ENCODE assay signal across 30 mouse cellular contexts in genomic region chr6:52323292-52323691, GRCm38 (mm10). TPM values are rescaled to one million over a fixed set of nuclear protein-coding genes. Genes with fewer than 3 reads are reported as not detected.
DNase-seq lines count a peak whose midpoint lies in the region; ATAC-seq lines count a peak whose summit lies in the region.
"Had no signal": no experiment of that assay in that cellular context is flagged by ENCODE, and none has a peak within 500 bp of the region (broad histone marks: within the 10 kb centered on the region; RNA-seq: fewer than 3 reads in every experiment).

No protein-coding gene starts in this region.

- 1% methylated on average over 10 of the region's 10 CpGs for WGBS in hindbrain, embryonic 14.5 days
- WGBS in hindbrain, embryonic 11.5 days, result 2% methylated on average over 10 of the region's 10 CpGs
- under 1% methylated on average over 10 of the region's 10 CpGs for WGBS in neural tube, embryonic 11.5 days
- 1% methylated on average over 10 of the region's 10 CpGs for WGBS in limb, embryonic 12.5 days

- no peaks in the 10 kb centered on the region for H3K9me3 ChIP-seq in hindbrain, embryonic 14.5 days (ENCODE audit: control insufficient read depth, low read length)
- no peaks in the 10 kb centered on the region for H3K9me3 ChIP-seq in hindbrain, embryonic 11.5 days (ENCODE audit: control insufficient read depth, low read length)
- no peaks in the 10 kb centered on the region for H3K9me3 ChIP-seq in neural tube, embryonic 11.5 days (ENCODE audit: control insufficient read depth, low read length)
- H3K9me3 ChIP-seq in limb, embryonic 12.5 days, result no peaks in the 10 kb centered on the region
- H3K9me3 ChIP-seq: forebrain, embryonic 13.5 days; heart, embryonic 13.5 days; liver, embryonic 13.5 days; megakaryocyte, embryonic 14.5 days; midbrain, embryonic 13.5 days had no signal

- no peak overlapping the region for H3K9ac ChIP-seq in hindbrain, embryonic 14.5 days
- no peak overlapping the region for H3K9ac ChIP-seq in hindbrain, embryonic 11.5 days (ENCODE audit: low read depth, low read length)
- no peak overlapping the region for H3K9ac ChIP-seq in neural tube, embryonic 11.5 days (ENCODE audit: low read length)
- no peak overlapping the region for H3K9ac ChIP-seq in limb, embryonic 12.5 days (replicated peaks)
- H3K9ac ChIP-seq: forebrain, embryonic 13.5 days; heart, embryonic 13.5 days; liver, embryonic 13.5 days; midbrain, embryonic 13.5 days had no signal

- H3K4me3 ChIP-seq in hindbrain, embryonic 14.5 days (replicated peaks; ENCODE audit: low read length), result no peak overlapping the region
- no peak overlapping the region for H3K4me3 ChIP-seq in hindbrain, embryonic 11.5 days (ENCODE audit: low read depth, low read length)
- H3K4me3 ChIP-seq in neural tube, embryonic 11.5 days (ENCODE audit: low read depth, low read length), result no peak overlapping the region
- H3K4me3 ChIP-seq in limb, embryonic 12.5 days (replicated peaks), result peak overlapping the region; percentile 11; the same call in 1 of the 2 replicates
- H3K4me3 ChIP-seq: forebrain, embryonic 13.5 days; layer of hippocampus, adult 2 months; liver, embryonic 13.5 days; megakaryocyte, embryonic 14.5 days; midbrain, embryonic 13.5 days had no signal

- no peak overlapping the region for H3K4me2 ChIP-seq in hindbrain, embryonic 14.5 days (replicated peaks)
- H3K4me2 ChIP-seq in hindbrain, embryonic 11.5 days (replicated peaks; ENCODE audit: low read depth, low read length), result no peak overlapping the region
- no peak overlapping the region for H3K4me2 ChIP-seq in neural tube, embryonic 11.5 days (ENCODE audit: low read depth)
- H3K4me2 ChIP-seq in limb, embryonic 12.5 days, result peak overlapping the region; percentile 40
- H3K4me2 ChIP-seq: forebrain, embryonic 13.5 days; heart, embryonic 13.5 days; liver, embryonic 13.5 days; midbrain, embryonic 13.5 days had no signal

- peaks cover 88% of the 10 kb centered on the region for H3K27me3 ChIP-seq in hindbrain, embryonic 14.5 days (ENCODE audit: control insufficient read depth, insufficient read depth, low read length)
- peaks cover 69% of the 10 kb centered on the region for H3K27me3 ChIP-seq in hindbrain, embryonic 11.5 days (ENCODE audit: control insufficient read depth, insufficient read depth, low read length)
- peaks cover 63% of the 10 kb centered on the region for H3K27me3 ChIP-seq in neural tube, embryonic 11.5 days (ENCODE audit: control insufficient read depth, insufficient read depth, low read length)
- H3K27me3 ChIP-seq in limb, embryonic 12.5 days, result peaks cover 77% of the 10 kb centered on the region

- DNase-seq in hindbrain, embryonic 14.5 days (ENCODE audit: low spot score), result peak; percentile 30
- no peak for DNase-seq in hindbrain, embryonic 11.5 days (ENCODE audit: low spot score)
- peak; percentile 47 for DNase-seq in neural tube, embryonic 11.5 days (ENCODE audit: low spot score)
- DNase-seq in neural tube, embryonic 10.5 days (ENCODE audit: extremely low spot score, low spot score), result no peak
- peak; percentile 73 for DNase-seq in retina, postnatal 1 day
- no peak for DNase-seq in cerebellum, adult 11-12 months
- DNase-seq: adrenal gland, postnatal 36 days; B cell, adult 2 months; cerebellum, adult 8-10 months; cerebellum, postnatal 25 days; gastrocnemius, postnatal 10 days; heart, postnatal 10 days; kidney, adult 2 months; kidney, postnatal 36 days; liver, embryonic 13.5 days; lung, adult 18-20 months; lung, postnatal 4 days; right cerebral cortex, adult 18-20 months; spleen, adult 18-20 months; thymus, adult 2 months; thymus, postnatal 4 days had no signal

- no peak overlapping the region for H3K27ac ChIP-seq in hindbrain, embryonic 14.5 days
- H3K27ac ChIP-seq in hindbrain, embryonic 11.5 days (ENCODE audit: low read depth, low read length), result no peak overlapping the region
- no peak overlapping the region for H3K27ac ChIP-seq in neural tube, embryonic 11.5 days (ENCODE audit: low read depth, low read length)
- H3K27ac ChIP-seq in limb, embryonic 12.5 days, result no peak overlapping the region
- H3K27ac ChIP-seq: forebrain, embryonic 13.5 days; heart, embryonic 13.5 days; layer of hippocampus, adult 2 months; liver, embryonic 13.5 days; midbrain, embryonic 13.5 days had no signal

- no peaks in the 10 kb centered on the region for H3K4me1 ChIP-seq in hindbrain, embryonic 14.5 days (replicated peaks; ENCODE audit: control insufficient read depth, insufficient read depth, low read length)
- no peaks in the 10 kb centered on the region for H3K4me1 ChIP-seq in hindbrain, embryonic 11.5 days (replicated peaks; ENCODE audit: control insufficient read depth, insufficient read depth, low read length)
- peaks cover 7% of the 10 kb centered on the region for H3K4me1 ChIP-seq in neural tube, embryonic 11.5 days (ENCODE audit: control insufficient read depth, insufficient read depth, low read length)
- peaks cover 24% of the 10 kb centered on the region for H3K4me1 ChIP-seq in limb, embryonic 12.5 days (replicated peaks)
- H3K4me1 ChIP-seq: forebrain, embryonic 13.5 days; liver, embryonic 13.5 days; megakaryocyte, embryonic 14.5 days had no signal

- H3K36me3 ChIP-seq in hindbrain, embryonic 14.5 days (replicated peaks; ENCODE audit: control insufficient read depth, insufficient read depth), result no peaks in the 10 kb centered on the region
- H3K36me3 ChIP-seq in hindbrain, embryonic 11.5 days (ENCODE audit: control insufficient read depth, insufficient read depth, low read length), result no peaks in the 10 kb centered on the region
- no peaks in the 10 kb centered on the region for H3K36me3 ChIP-seq in neural tube, embryonic 11.5 days (ENCODE audit: control insufficient read depth, insufficient read depth, low read length)
- no peaks in the 10 kb centered on the region for H3K36me3 ChIP-seq in limb, embryonic 12.5 days
- H3K36me3 ChIP-seq: heart, embryonic 13.5 days; liver, embryonic 13.5 days; midbrain, embryonic 13.5 days had no signal

- ATAC-seq in hindbrain, embryonic 14.5 days (ENCODE audit: low FRiP score), result no peak
- no peak for ATAC-seq in hindbrain, embryonic 11.5 days (ENCODE audit: low FRiP score)
- no peak for ATAC-seq in neural tube, embryonic 11.5 days (ENCODE audit: insufficient read depth, low FRiP score, low TSS enrichment)
- ATAC-seq in limb, embryonic 12.5 days (ENCODE audit: insufficient number of reproducible peaks, insufficient read depth, low FRiP score, low TSS enrichment, low read depth), result no peak
- ATAC-seq: forebrain, embryonic 13.5 days; inflammation-experienced regulatory T-cells, adult 6 months; lung, postnatal 0 days; midbrain, embryonic 13.5 days had no signal

RNA-seq across cellular contexts. Expression of gene Evx1, which starts 10.0 kb away (rescaled TPM):
- 3.4 and 4.1 TPM in 2 replicates for polyA plus RNA-seq in hindbrain, embryonic 14.5 days (2014; fragmentation: Nextera tagmentation; extraction: Ambion mirVana)
- 5.2 and 5.9 TPM in 2 replicates for polyA plus RNA-seq in hindbrain, embryonic 11.5 days (2014; fragmentation: Nextera tagmentation; extraction: Ambion mirVana)
- polyA plus RNA-seq in neural tube, embryonic 11.5 days (2014; fragmentation: Nextera tagmentation; extraction: Ambion mirVana), result 1.9 TPM in 2 replicates
- 4.8 and 5.2 TPM in 2 replicates for polyA plus RNA-seq in limb, embryonic 12.5 days (2016; fragmentation: Nextera tagmentation; extraction: Ambion mirVana)
- polyA plus RNA-seq: forebrain, embryonic 13.5 days; heart, embryonic 13.5 days; inflammation-experienced regulatory T-cells, adult 6 months; kidney, adult 2 months; kidney, embryonic 16.5 days; liver, embryonic 13.5 days; lung, postnatal 0 days; thymus, adult 2 months had no signal

Comparison
In these comparisons a context has a peak if more than half of its experiments do, and no peak if none do; other contexts are left out.
1. DNase-seq: peak in hindbrain, embryonic 14.5 days (single experiment), neural tube, embryonic 11.5 days (single experiment) and retina, postnatal 1 day (single experiment); none in hindbrain, embryonic 11.5 days (single experiment), neural tube, embryonic 10.5 days (single experiment) and cerebellum, adult 11-12 months (single experiment).